Mouse (Mus musculus): Measurements from ENCODE around the gene Cox7a2l.

DNA sequence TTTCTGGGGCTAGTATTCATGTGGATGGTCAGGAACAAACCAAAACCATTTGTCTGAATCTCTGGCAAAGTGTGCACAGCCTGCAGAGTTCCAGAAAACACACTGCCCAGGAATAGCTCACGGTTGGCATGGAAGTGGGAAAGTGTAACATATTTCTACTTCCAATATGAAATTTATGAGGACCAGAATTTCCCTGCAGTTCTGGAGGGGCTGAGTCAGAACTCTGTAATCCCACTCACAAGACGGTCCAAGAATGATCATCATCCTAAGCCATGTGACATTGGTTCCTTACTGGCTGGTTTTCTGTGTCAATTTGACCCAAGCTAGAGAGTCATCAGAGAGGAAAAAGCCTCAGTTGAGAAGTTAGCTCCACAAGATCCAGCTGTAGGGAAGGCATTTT lies 25.3 kb upstream of the Cox7a2l start:
- no peak for TF ChIP-seq POLR2A (IDR thresholded peaks at IDR 0.05; ENCODE audit: low read depth, low read length)
- TF ChIP-seq CTCF (IDR thresholded peaks at IDR 0.05; ENCODE audit: borderline replicate concordance, insufficient read depth, low read length) = no peak
